Mouse (Mus musculus): ENCODE results near the gene Msmb.
"Not testable (repeated sequence)": the region's sequence is repeated elsewhere in the genome, so short reads cannot be mapped to it uniquely, and the experiment has no call there.

The Msmb gene
- long read RNA-seq, experiment 1, result 0 reads
- long read RNA-seq, experiment 2, result 0 reads

DNA sequence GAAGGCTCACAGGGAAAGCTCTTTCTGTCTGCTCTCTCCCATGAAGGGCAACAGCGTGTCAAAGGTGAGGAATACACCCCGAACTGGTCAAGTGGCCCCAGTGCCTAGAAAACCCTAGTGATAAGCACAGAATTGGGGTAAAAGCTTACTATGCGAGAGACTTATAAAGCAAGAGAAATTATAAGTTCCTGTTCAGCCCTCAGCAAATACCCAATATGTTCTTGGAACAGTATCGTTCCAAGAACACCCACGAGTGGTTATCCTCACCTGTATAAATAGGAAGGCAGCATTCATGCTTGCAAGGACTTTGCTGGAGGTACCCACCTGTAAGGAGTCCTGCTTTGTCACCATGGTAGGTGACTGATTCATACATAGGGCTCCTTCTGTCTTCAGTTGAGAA lies at the start of gene Msmb:
Gene Msmb, plus strand, starts transcription at position 301 of the 400 bp plus-strand sequence.
- intact Hi-C loops (cut with DNase I), result no loop called here

- intact Hi-C loops (cut with DNase I), result no loop called here
Observed at GRCm38 (mm10) chr14:32093018-32093417, 48.8 kb upstream of the Msmb start.

GRCm38 (mm10) chr14:32093500-32094117 lies 48.2 kb upstream of the Msmb start:
- intact Hi-C loops (cut with DNase I), result no loop called here

GRCm38 (mm10) chr14:32095646-32096045 lies 46.2 kb upstream of the Msmb start:
- intact Hi-C loops (cut with DNase I), result no loop called here

GRCm38 (mm10) chr14:32096740-32097139 lies 45.1 kb upstream of the Msmb start:
- intact Hi-C loops (cut with DNase I), result no loop called here

DNA sequence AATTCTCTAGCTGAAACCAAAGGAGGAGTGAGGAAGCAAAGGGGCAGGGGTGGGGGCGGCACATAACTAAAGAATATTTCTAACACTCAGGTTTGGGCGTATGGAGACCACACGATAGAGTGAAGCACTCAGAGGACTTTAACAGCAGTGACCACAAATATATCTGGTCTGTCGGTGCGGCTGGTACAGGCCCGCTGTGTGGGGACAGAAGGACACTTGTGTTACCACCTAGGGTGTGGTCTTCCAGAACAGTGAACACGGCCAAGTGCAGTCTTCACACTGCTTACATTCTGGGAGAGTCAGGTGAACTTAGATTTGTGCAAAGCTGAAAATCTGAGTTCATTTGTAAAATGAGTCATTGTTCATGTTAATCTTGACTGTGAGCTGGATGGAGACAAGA lies 44.1 kb upstream of the Msmb start:
- intact Hi-C loops (cut with DNase I), result no loop called here

- intact Hi-C loops (cut with DNase I), result no loop called here
Observed at GRCm38 (mm10) chr14:32098951-32099350, 42.9 kb upstream of the Msmb start.

GRCm38 (mm10) chr14:32103556-32103955 lies 38.3 kb upstream of the Msmb start:
- intact Hi-C loops (cut with DNase I), result no loop called here

DNA sequence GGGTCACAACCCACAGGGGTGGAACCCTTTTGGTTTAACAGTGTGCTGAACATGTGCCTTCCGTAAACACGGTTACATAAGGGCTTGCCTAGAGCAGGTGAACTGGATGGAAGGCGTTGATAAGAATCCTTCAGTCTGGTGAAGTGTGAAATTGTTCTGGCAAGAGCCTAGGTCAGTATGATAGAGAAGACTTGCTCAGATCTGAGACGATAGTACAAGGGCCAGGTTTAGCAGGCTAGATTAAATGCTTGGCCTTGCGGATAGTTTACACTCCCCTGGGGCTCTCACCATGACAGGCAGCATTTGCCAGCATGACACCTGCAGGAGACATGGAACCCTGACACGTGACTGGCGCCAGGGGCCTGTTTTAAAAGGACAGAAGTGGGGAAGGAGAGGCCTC lies 36.2 kb upstream of the Msmb start:
- intact Hi-C loops (cut with DNase I), result no loop called here

DNA sequence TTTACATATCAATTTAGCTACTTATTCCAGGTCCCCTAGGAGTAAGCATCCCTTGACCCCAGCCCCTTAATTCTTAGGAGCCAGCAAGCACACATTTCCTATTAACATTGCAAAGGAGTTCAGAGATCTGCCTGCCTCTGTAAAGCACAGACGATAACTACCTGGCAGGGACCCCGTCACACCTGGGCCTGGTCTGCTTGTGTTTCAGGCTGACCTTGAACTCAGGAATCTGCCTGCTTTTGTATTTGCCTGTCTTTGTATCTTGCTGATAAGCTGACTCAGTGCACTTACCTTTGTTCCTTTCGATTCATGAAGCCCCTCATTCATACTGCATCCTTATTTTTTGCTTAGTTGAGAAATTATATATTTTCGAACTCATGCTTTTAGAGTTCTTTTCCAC lies 34.9 kb upstream of the Msmb start:
- intact Hi-C loops (cut with DNase I), result no loop called here

GRCm38 (mm10) chr14:32112124-32112523 lies 29.7 kb upstream of the Msmb start:
- intact Hi-C loops (cut with DNase I), result not testable (repeated sequence)

GRCm38 (mm10) chr14:32120940-32121919 lies 20.6 kb upstream of the Msmb start:
- intact Hi-C loops (cut with DNase I), result no loop called here

DNA sequence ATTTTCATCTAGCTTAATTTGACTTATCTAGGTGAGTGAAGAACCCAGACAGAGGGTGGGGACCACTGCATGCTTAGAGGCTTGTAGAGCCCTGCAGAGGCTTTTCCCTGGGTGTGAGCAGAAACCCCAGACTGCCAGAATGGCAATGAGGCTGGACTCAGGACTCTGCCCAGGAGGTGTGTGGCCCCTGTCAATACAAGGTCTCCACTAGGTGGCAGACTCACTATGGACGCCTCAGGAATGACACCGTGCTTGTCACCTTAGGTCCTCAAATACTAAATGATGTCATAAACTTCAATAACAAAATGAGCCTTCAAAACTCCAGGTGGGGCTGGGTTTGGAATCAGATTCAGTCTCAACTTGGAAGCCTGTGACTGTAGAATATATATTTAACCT lies 19.9 kb upstream of the Msmb start:
- intact Hi-C loops (cut with DNase I), result no loop called here

- intact Hi-C loops (cut with DNase I), result no loop called here
Observed at GRCm38 (mm10) chr14:32124261-32124660, 17.6 kb upstream of the Msmb start.

DNA sequence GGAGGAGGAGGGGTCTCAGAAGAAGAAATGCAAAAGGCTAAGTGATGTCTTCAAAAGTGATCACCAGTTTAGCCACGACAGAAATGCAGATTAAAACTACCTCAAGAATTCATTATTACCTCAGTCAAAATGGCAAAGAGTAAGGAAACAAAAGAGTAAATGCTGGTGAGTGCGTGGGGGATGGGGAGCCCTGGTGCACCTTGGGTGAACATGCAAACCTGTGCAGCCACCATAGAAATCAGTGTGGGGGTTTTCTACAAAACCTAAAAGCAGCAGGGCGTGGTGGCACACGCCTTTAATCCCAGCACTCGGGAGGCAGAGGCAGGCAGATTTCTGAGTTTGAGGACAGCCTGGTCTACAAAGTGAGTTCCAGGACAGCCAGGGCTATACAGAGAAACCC lies 16.6 kb upstream of the Msmb start:
- intact Hi-C loops (cut with DNase I), result not testable (repeated sequence)

DNA sequence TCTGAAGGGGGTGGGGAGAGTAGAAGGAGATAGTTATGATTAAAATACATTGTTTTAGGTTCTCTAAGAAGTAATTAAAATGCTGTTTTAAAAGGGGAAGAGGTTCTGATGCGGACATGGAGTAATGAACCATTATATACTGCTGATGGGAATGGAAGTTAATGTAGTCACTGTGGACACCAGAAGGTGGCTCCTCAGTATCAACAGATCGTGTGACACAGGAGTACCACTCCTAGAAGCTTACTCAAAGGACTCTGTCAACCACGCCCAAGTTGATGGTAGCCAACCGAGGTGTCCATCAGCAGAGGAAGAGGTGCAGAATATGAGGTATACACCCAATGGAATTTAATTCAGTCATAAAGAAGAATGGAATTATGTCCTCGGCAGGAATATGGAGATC lies 13.4 kb upstream of the Msmb start:
- intact Hi-C loops (cut with DNase I), result no loop called here

DNA sequence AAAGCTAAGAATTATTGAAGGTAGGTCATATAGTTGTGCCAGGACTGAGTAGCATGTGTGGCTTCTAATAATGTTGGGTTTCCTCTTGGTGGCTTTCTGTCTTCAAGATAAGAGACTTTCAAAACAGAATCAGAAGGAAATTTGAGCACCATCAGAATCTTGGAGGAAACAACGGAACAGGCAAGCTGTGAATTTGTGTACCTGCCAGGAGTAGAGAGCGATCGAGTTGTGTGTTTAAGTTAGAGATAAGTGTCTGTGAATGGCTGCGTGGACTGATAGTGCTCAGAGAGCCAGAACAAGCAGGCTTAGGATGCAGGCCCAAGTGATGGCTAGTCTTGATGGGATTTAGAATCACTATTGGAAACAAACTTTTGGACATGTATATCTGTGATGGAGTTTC lies 10.0 kb upstream of the Msmb start:
- intact Hi-C loops (cut with DNase I), result no loop called here

DNA sequence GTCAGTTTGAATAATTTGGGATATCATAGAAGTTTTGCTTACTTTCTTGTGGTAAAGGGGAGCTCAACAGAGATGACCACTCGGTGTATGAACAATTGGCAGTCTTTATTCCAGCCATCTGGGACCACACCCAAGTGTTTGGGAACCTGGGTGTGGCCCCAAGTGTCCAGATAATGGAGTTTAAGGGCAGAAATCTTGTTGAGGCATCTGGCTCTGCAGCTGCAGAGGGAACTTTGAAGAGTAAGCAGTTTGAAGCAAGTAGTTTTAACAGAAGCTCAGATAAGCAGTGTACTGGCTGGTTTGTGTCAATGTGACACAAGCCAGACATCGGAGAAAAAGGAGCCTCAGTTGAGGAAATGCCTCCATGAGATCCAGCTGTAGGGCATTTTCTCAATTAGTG lies 7.5 kb upstream of the Msmb start:
- intact Hi-C loops (cut with DNase I), result no loop called here

- intact Hi-C loops (cut with DNase I), result not testable (repeated sequence)
Observed at GRCm38 (mm10) chr14:32136467-32136866, 5.4 kb upstream of the Msmb start.

GRCm38 (mm10) chr14:32140359-32140965 lies 1.4 kb upstream of the Msmb start:
- intact Hi-C loops (cut with DNase I), result no loop called here

DNA sequence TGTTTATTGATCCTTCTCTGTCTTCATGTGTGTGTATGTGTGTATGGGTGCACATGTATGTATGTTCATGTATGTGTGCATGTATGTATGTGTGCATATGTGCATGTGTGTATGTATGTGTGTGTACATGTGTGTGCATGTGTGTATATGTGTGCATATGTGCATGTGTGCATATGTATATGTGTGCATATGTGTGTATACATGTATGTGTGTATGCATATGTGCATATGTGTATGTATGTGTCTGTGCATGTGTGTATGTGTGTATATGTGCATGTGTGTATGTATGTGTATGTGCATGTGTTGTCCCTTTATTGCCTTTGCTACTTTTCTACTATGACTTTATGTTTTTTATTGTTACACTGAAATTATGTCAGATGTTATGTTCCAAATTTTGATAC lies 2.9 kb downstream of the Msmb start:
- intact Hi-C loops (cut with DNase I), result no loop called here

DNA sequence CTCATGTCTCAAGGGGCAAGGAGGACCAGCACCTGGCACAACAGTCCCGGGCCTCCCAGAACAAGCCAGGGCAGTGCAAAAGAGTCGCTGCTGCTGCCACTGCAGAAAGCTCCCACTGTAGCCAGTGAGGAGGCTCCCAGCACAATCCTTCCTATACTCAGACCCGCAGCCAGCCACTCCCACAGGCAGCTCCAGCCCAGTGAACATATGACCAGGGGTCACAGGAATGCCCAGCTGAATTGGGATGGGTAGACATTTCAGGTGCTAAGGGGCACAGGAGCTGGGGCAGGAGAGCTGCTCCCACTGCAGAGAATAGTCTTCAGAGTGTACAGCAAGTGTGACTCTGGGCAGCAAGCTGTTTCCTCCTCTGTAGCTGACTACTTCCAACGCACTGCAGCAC lies 3.6 kb downstream of the Msmb start:
- intact Hi-C loops (cut with DNase I), result no loop called here
